Mouse (Mus musculus): ENCODE measurements around the gene Zic2. TPM values are rescaled to one million over a fixed set of nuclear protein-coding genes. Genes with fewer than 3 reads are reported as not detected.

The Zic2 gene
- polyA plus RNA-seq, 1 experiment from 2014 or later = 5.7 TPM

GRCm38 (mm10) chr14:122492015-122492414, 16.8 kb downstream of the Zic2 start:
- DNase-seq (ENCODE audit: low spot score) = no peak
- Histone ChIP-seq H3K36me3 (no peaks in the 10 kb centered on the region), H3K4me1 (peaks cover 22% of the 10 kb centered on the region), H3K4me3 (no peak overlapping the region), H3K27me3 (ENCODE audit: low read depth, poor library complexity, severe bottlenecking) (peaks cover 72% of the 10 kb centered on the region), H3K9me3 (replicated peaks) (peaks cover 10% of the 10 kb centered on the region; the same call in 1 of the 2 replicates), H3K27ac (replicated peaks) (no peak overlapping the region)
- 62% methylated on average over 1 of the region's 1 CpGs for WGBS

GRCm38 (mm10) chr14:122509058-122509457, 33.8 kb downstream of the Zic2 start:
- 36% methylated on average over 2 of the region's 2 CpGs for WGBS
- H3K4me3 ChIP-seq = no peak overlapping the region
- H3K4me1 ChIP-seq = no peaks in the 10 kb centered on the region
- H3K27me3 ChIP-seq (ENCODE audit: low read depth, poor library complexity, severe bottlenecking) = no peaks in the 10 kb centered on the region
- no peaks in the 10 kb centered on the region for H3K9me3 ChIP-seq (replicated peaks)
- no peaks in the 10 kb centered on the region for H3K36me3 ChIP-seq
- DNase-seq (ENCODE audit: low spot score) = no peak
- H3K27ac ChIP-seq (replicated peaks) = no peak overlapping the region

- DNase-seq (ENCODE audit: low spot score) = no peak
- no peaks in the 10 kb centered on the region for H3K27me3 ChIP-seq (ENCODE audit: low read depth, poor library complexity, severe bottlenecking)
- no peaks in the 10 kb centered on the region for H3K9me3 ChIP-seq (replicated peaks)
- H3K4me3 ChIP-seq = no peak overlapping the region
- 75% methylated on average over 3 of the region's 3 CpGs for WGBS
- no peak overlapping the region for H3K27ac ChIP-seq (replicated peaks)
- no peaks in the 10 kb centered on the region for H3K36me3 ChIP-seq
- no peaks in the 10 kb centered on the region for H3K4me1 ChIP-seq
Observed at GRCm38 (mm10) chr14:122511519-122511918, 36.3 kb downstream of the Zic2 start.

GRCm38 (mm10) chr14:122513511-122514036, 38.3 kb downstream of the Zic2 start:
- no peak for DNase-seq (ENCODE audit: low spot score)
- 67% methylated on average over 1 of the region's 1 CpGs for WGBS
- H3K4me1 ChIP-seq = no peaks in the 10 kb centered on the region
- no peaks in the 10 kb centered on the region for H3K27me3 ChIP-seq (ENCODE audit: low read depth, poor library complexity, severe bottlenecking)
- H3K9me3 ChIP-seq (replicated peaks) = no peaks in the 10 kb centered on the region
- no peak overlapping the region for H3K27ac ChIP-seq (replicated peaks)
- no peaks in the 10 kb centered on the region for H3K36me3 ChIP-seq
- no peak overlapping the region for H3K4me3 ChIP-seq

- WGBS = 89% methylated on average over 4 of the region's 4 CpGs
- Histone ChIP-seq H3K27ac (replicated peaks) (no peak overlapping the region), H3K4me1 (peaks cover 2% of the 10 kb centered on the region), H3K4me3 (no peak overlapping the region), H3K27me3 (ENCODE audit: low read depth, poor library complexity, severe bottlenecking) (no peaks in the 10 kb centered on the region), H3K36me3 (no peaks in the 10 kb centered on the region), H3K9me3 (replicated peaks) (no peaks in the 10 kb centered on the region; the same call in 1 of the 2 replicates)
- no peak for DNase-seq (ENCODE audit: low spot score)
Observed at GRCm38 (mm10) chr14:122528475-122528874, 53.2 kb downstream of the Zic2 start.

Other genes with a start within 250 kb of the Zic2 start
- 0.82 and 1.3 TPM in 2 replicates for gene Gm5089, start 24.3 kb upstream of the Zic2 start, polyA plus RNA-seq (2016; fragmentation: Nextera tagmentation; extraction: Ambion mirVana)
- gene Zic5, start 9.8 kb upstream of the Zic2 start, polyA plus RNA-seq (2016; fragmentation: Nextera tagmentation; extraction: Ambion mirVana) = 13.6 and 15.3 TPM in 2 replicates
- 0.07 and 0.25 TPM in 2 replicates for gene Gm10837, start 15.2 kb downstream of the Zic2 start, polyA plus RNA-seq (2016; fragmentation: Nextera tagmentation; extraction: Ambion mirVana)
- gene Pcca, start 58.9 kb downstream of the Zic2 start, polyA plus RNA-seq (2016; fragmentation: Nextera tagmentation; extraction: Ambion mirVana) = 30.5 TPM in 2 replicates